Mouse (Mus musculus) C2C12 (cell line): ENCODE data around the gene Clasrp.

Source experiments
- CEBPB ChIP-seq: IDR thresholded peaks from one replicate; pipeline ENCODE4 v1.6.1; 2011; ENCODE audit warnings: low read depth, mild to moderate bottlenecking, control low read depth, moderate library complexity
- CTCF ChIP-seq: IDR thresholded peaks from one replicate; pipeline ENCODE4 v1.5.1; 2011; ENCODE audit not compliant: control insufficient read depth, insufficient read depth, insufficient read length
- FOSL1 ChIP-seq: IDR thresholded peaks from one replicate; pipeline ENCODE4 v1.8.0; 2011; ENCODE audit warnings: mild to moderate bottlenecking, low read length; ENCODE audit not compliant: poor library complexity, insufficient read depth, severe bottlenecking
- MAX ChIP-seq: IDR thresholded peaks from one replicate; pipeline ENCODE4 v1.6.1; 2011; ENCODE audit warnings: mild to moderate bottlenecking, control low read depth
- MYOD1 ChIP-seq: IDR thresholded peaks from one replicate; pipeline ENCODE4 v1.6.1; 2011; ENCODE audit warnings: low read depth; ENCODE audit not compliant: control insufficient read depth, insufficient read length
- MYOG ChIP-seq: IDR thresholded peaks from one replicate; pipeline ENCODE4 v1.6.1; 2011; ENCODE audit not compliant: control insufficient read depth, insufficient read length; ENCODE audit errors: extremely low read depth
- USF1 ChIP-seq: IDR thresholded peaks from one replicate; pipeline ENCODE4 v1.6.1; 2011; ENCODE audit warnings: low read depth, mild to moderate bottlenecking, control low read depth, moderate library complexity

DNA sequence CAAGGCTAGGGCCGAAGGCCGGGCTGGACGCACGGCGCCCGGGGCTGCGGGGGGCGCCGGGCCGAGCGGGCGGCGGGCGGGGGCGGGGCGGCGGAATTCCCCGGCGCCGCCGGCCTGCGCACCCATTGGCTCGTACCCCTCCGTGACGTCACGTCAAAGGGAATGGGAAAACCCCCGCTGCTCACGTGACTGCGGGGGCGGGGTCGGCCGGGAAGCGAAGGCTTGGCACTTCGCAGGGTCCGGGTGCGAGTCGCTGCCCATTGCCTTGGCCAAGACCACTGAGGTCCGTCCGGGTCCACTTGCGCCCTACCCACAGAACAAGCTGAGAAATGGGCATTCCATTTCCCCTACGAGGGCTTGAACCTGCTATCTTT lies 25.1 kb upstream of the Clasrp start, which contains the start of gene Relb:
- no peak for TF ChIP-seq CTCF
- no peak for TF ChIP-seq MAX
- TF ChIP-seq MYOG: no peak
- TF ChIP-seq CEBPB: no peak
- peak; percentile 90 for TF ChIP-seq USF1
- TF ChIP-seq FOSL1: no peak
- no peak for TF ChIP-seq MYOD1
